Mouse (Mus musculus): ENCODE results near the gene Cox4i2.

The Cox4i2 gene

DNA sequence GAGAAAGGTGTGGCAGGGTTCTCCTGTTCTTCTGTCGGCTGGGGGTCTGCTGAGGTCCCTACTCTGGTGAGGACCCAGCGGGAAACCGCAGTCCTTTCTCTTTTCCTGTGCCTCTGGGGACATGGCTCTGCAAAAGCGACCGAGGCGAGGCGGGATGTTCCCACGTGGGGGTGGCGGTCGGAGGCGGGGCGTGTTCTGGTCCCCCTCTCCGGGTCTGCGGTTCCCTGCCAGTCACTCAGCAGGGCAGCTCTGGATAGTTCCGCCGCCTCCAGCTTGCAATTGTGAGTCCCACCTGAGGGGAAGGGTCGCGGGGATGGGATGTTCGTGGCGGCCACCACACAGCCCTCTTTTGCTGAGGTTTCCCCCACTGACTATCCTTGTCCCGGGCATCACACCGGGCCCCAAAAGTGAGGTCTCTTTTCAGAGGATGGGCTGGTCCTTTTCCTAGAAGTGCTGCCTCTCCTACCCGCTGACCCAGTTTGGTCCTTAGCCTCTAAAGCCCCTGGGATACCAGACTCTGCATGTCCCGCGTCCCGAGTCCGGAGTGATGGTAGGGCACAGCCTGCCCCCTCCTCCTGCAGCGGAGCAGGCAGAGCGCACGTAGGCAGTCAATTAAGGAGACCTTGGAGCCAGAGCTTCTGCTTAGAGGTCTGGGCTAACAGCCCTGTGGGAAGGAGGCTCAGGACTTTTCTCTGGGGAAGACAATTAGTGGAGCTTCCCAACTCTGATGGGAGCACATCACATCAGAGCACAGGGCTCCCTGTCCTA, at the start of gene Cox4i2:
Gene Cox4i2 (plus strand): TSS at position 230 of the 768 bp plus-strand sequence.
- peak; percentile 51 for DNase-seq (ENCODE audit: low read depth, low spot score)

DNA sequence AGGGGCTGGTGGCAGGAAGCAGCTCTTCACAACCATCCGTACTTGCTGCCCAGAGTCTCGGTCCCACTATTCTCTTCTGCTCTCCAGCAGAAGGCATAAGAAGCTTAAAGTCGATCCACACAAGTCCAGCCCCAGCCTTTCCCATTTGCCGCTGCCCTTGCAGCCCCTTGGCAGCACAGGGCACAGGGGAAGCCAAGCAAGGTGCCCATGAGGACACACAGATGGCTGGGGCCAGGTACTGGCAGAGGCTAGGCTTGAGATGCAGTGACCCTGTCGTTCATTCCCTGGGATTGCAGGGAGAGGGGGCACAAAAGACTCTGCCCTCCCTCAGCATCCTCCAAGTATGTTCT, 49.7 kb upstream of the Cox4i2 start:
- DNase-seq (ENCODE audit: low read depth, low spot score) = no peak

DNA sequence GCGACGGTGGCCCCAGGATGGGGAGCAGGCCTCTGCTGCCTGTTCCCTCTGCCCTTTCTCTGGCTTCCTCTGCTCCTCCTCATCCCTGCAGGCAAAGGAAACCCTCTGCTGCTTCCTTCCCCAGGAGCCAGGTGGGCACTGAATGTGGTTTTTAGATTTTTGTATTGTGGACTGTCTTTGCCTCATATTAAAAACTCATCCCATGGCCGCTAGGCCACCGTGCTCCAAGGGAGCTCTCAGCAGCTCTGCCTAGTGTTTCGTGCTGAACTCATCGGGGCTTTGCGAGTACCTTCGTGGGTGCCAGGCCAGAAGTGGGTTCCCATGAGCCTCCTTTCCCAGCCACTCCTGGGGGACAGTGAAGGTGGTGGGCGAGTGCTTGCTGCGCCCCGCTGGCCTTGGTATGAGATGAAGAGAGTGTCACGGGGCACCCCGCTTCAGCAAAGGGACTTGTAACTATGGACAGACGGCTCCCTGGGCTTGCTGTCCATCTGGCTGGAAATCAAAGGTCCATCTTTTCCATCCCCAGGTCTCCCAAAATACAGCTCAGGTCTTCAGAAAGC, 49.1 kb upstream of the Cox4i2 start:
- no peak for DNase-seq (ENCODE audit: low read depth, low spot score)

DNA sequence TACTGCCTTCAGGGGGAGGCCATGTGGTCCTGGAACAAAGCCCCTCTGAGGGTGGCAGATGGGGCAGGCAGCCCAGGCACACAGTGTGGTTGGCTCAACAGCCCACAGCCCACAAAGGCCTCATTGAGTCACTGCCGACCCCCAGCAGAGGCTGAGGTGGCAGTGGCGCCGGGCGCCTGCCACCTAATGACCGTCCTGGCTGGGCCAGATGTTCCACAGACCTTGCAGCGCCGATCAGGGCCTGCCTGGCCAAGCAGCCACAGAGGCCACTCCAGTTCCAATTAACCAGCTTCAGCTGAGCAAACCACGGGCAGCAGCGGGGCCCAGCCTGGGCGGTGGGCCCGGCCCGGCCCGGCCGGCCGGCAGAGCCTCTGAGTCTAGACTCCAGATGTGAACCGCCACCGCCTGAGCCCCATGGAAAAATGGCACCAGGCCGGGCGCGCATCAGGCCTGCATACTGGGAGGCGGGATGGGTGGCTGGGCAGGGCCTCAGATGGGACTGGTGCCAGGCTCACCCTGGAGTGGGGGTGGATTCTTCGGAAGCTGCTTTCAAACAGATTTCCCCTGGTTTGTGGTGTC, 47.9 kb upstream of the Cox4i2 start:
- peak; percentile 42 for DNase-seq (ENCODE audit: low read depth, low spot score)

DNA sequence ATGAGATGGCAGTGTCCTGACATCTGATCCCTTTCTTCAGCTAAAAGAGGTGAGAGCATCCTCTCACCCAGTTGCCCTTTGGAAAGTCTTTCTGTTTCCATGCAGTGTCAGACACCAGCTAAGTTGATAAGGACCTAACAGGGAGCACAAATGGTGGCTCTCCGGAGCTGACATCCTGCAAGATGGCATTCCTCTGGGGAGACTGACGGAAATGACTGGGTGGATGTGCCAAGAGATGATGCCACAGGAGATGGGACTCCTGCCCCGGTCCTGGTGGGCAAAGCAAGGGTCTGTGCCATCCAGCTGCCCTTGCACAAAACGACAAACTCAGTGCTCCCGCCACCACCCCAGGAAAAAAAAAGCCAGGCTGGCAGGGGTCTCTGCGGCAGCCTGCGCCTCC, 46.8 kb upstream of the Cox4i2 start:
- DNase-seq (ENCODE audit: low read depth, low spot score) = peak; percentile 28

DNA sequence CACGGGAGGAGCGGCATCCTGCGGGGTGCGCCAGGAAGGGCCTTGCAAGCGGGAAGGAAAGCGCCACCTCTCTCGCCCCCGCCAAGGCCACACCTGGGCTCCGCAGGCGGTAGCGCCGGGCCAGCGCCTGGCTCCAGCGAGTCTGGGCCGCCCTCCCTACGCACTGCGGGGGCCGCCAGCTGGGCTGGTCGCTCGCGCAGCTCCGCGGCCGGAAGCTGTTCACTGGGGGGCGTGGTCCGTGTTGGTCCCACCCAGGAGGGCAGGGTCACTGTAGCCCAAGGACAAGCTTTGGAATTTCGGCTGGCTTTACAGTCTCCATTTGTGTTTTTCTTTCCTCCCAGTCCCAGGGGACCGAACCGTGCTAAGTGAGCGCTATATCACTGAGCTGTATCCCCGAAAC, 46.3 kb upstream of the Cox4i2 start:
- peak; percentile 97 for DNase-seq (ENCODE audit: low read depth, low spot score)

DNA sequence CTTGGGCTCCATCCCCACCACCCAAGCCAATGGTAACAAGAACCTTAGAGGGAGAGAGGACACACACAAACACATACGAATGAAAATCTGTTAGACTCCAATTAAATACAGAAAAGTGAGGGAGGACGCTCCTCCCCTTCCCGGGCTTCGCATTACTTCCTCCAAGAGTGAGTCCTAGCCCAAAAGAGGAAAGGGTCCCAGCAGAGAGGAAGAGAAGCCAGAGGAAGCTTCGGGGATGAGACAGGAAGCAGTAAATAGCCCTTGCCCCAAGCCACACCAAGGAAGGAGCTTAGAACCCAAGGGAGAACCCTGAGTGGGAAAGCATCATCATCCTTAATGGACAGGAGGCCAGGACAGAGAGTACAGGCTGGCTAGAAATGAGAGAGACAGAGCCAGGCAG, 44.9 kb upstream of the Cox4i2 start:
- no peak for DNase-seq (ENCODE audit: low read depth, low spot score)

DNA sequence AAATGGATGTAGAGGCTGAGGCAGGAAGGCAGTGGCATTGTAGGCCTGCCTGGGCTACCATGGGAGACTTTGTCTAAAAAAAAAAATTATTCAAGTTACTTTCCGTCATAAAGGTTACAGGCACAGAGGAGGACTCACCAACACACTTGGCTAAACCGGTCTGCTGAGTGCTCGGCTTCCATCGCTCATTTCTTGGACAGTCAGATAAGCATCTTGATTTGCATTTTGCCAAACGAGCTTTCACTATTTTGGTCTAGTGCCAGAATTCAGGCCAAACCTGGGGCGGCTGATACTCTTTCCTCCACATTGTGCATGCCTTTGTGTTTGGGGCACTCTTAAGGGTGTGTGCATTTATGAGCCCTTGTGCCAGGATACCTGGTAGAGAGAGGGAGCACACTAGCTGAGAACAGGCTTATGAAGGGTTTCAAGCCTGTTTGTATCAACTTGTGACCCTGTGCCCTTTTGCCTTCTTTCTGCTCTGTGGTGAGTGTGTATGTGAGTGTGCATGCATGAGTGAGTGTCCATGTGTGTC, 37.7 kb upstream of the Cox4i2 start:
- DNase-seq (ENCODE audit: low read depth, low spot score) = no peak

DNA sequence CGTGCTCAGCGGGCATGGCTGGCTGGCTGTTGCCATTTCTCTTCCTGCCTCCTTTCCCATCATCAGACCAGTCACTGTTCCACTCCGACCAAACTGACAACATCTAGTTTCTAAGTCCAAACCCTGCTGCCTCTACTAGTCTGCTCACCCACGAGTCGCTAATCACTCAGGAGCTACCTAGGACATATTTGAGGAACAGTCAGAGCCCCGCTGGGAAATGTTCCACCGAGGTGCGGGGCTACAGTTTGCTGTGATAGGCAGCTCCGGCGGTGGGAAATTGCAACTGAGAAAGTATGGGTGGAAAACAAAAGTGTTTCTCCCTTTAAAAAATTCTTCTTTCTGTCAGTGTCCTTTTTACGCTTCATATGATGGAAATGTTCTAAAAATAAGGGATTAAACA, 36.3 kb upstream of the Cox4i2 start:
- DNase-seq (ENCODE audit: low read depth, low spot score) = peak; percentile 11

DNA sequence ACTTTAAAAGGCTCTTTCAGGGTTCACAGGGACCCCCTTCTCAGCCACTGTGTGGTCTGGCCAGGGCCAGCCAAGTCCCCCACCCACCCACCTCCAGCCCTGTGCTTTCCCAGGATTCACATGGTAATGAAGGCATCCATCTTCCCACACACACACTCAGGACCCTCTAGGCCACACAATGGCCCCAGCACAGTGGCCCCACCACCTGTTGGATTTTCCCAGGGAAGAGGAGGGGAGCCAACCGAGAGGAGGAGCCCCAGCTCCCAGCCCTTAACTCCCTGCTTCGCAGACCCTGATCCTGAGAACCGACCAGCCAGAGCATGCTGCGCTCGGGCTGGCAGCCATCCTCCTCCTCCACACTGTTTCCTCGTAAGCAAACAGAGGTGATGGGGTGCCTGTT, 35.9 kb upstream of the Cox4i2 start:
- peak; percentile 6 for DNase-seq (ENCODE audit: low read depth, low spot score)

DNA sequence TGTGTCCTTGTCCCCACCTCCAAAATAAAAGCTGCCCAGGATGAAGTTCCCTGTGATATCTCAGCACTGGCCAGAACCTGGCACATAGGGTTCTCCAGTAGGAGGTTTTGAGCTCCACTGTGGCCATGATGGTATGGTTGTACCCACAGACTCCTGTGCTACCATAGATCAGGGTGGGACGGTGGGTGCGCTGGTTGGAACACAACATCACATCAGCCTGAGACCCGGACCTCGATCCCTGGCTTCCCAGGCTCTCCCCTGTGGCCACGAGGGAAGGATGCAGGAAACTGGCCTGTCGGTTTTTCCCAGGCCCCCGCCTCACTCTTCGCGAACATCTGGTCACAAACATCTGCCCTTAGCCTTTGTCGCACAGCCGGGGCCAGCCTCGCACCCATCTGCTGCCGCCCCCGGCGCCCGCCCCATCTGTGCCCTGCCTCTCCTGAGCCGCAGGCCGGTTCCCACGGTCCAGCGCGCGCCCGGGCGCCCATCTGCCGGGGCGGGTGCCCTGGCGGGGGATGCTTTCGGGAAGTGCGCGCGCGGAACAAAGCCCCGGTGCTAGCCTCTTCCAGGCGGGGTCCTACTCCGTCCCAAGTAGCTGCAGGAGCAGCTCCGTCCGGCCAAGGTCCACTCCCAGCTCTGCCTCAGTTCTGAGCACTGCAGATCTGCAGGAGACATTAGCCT, 30.2 kb upstream of the Cox4i2 start:
- peak; percentile 55 for DNase-seq (ENCODE audit: low read depth, low spot score)

DNA sequence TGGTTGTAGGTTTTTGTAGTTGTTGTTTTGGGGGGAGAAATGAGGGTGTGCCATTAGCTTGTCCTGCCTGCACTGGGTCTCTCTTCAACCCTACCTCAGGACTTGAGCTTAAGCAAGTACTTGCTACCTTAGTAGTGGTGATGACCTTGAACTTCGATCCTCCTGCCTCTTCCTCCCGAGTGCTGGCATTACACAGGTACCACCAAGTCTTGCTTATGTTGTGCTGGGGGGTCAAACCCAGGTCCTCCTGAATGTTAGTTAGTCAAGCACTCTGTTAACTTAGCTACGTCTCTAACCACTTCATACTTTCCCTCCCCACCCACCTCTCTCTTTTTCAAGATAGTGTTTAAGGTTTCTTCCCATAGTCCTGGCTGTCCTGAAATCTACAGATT, 29.6 kb upstream of the Cox4i2 start:
- DNase-seq (ENCODE audit: low read depth, low spot score) = no peak

DNA sequence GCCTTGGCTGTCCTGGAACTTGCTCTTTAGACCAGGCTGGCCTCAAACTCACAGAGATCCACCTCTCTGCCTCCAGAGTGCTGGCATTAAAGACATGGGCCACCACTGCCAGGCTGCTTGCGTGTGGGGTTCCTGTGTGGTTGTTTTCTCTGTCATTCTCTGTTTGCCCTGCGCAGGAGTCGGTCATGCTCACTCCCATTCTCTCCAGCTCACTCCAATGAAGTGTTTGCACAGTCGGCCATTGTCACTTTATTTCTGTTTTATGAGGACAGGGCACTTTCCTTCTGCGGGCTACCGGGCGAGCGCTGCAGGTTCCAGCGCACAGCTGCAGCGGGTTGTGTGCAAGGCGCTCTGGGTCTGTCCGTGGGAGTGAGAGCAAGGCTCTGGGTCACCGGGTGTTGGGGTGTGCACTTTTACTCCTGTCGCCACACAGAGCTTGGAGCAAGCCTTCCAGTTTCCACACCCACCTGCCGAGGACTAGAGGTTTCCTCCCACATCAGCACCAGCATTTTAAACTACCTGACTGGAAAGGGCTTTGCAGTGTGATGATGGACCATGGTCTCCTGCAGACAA, 28.7 kb upstream of the Cox4i2 start:
- DNase-seq (ENCODE audit: low read depth, low spot score) = peak; percentile 10

DNA sequence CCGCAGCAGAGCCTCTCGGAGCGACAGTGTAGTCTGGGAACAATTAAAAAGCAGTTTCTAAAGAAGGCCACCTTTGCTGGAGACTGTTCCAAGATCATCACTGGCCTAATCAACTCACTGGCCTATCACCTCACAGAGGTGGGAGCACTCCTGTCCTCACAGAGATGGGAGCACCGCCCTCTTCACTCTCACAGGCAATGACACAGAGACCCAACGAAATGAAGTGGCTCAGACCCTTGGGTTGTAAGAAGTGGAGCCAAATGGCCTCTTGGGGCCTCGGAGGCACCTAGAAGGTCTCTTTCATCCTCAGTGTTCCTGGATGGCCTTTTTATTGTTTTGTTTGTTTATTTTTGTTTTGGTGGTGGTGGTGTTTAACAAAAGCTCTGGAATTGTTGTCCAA, 27.8 kb upstream of the Cox4i2 start:
- peak; percentile 40 for DNase-seq (ENCODE audit: low read depth, low spot score)

DNA sequence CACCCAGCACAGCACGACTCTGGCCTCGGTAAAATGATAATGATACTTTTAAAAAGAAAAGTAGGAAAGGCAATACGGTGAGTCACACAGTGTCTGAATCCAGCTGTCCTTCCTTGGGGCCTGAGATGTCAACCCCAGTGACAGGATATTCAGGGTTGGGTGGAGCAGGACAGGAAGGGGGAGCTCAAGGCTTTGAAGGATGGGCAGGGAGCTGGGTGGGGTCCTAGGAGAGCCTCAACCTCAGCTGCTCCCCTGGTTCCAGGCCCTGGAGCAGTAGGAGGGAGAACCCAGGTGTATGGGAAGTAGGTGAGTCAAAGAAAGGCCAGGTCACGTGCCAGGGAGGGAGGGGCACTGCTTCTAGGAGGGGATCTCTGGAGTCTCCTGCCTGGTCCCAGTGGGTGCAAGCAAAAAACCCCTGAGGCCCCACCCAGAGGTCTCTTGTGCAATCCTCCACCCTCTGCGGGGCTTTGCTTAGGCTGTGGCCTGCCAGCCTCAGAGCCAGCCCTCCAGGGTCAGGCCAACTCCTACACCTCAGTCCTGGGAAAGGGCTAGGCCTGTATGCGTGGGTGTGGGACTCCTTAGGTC, 27.1 kb upstream of the Cox4i2 start:
- DNase-seq (ENCODE audit: low read depth, low spot score) = peak; percentile 78

DNA sequence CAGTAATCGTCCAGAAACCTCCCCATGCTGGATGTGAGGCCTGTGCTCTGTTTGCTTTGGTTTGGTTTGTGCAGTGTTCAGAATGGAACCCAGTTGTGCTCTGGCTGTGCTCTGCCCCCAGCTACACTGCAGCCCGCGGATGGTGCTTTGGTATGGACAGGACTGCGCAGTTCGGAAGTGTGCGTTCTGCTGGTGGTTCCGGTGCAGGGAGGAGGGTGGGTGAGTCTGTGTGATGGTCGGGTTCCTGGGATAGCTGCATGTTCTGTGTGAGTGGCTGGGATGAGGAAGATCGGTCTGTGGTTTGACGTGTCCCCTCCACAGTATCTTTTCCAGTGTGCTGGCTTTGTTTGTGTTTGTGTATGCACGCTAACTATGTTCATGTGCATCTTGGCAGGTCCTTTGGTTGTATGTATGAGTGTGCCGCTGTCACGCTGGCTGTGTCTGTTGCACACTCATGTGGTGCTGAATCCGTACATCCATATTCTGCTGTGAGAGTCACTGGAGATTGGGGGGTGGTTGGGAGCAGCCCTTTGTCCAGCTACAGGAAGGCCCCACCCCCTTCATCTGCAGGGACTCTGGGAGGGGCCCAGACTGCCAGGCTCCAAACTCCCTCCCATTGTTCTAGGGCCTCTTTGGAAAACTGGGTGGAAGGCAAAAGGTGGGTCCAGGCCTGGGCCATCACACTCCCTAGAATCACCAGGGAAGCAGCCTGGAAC, 26.0 kb upstream of the Cox4i2 start:
- peak; percentile 65 for DNase-seq (ENCODE audit: low read depth, low spot score)

DNA sequence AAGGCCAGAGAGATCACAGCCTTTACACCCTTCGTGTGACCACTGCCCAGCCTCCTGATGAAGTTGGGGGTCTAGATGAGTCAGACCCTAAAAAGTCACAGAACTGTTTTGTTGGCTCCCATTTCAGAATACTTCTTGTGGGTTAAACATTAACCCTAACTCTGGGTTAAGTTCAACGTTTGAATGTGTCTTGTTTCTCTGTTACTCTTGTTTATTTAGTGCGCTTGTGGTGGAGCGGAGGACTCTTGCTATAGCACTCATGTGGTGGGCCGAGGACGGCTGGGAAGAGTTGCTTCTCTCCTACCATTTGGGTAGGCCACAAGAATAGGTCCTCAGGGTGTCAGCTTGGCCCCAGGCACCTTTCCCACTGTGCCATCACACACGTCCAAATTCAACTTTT, 25.4 kb upstream of the Cox4i2 start:
- DNase-seq (ENCODE audit: low read depth, low spot score) = no peak

DNA sequence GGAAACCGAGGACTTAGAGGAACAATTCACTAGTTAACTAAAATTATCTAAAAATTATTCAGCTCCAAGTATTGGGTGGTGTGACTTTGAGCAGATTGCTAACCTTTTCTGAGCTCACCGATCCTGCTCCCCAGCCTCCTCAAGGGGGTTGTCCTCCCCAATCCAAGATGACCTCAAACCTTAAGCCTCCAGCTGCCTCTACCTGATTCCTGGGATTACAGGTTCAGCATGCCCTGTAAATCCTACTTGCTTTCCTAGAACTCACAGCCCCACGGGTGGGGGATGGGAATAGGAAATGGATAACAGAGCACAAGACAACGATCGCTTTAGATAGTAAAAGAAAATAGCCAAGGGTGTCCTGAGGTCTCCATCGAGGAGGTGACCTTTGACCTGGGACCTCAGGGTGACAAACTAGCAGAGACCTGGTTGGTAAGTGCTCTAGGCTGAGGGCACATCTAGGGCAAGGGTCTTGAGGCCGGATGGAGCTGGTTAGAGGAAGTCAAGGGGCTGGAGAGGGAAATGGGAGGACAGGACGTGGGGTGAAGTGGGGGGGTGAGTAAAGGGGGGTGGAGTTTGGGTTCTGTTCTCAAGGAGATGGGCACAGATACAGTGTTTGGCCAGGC, 24.8 kb upstream of the Cox4i2 start:
- DNase-seq (ENCODE audit: low read depth, low spot score) = peak; percentile 51

DNA sequence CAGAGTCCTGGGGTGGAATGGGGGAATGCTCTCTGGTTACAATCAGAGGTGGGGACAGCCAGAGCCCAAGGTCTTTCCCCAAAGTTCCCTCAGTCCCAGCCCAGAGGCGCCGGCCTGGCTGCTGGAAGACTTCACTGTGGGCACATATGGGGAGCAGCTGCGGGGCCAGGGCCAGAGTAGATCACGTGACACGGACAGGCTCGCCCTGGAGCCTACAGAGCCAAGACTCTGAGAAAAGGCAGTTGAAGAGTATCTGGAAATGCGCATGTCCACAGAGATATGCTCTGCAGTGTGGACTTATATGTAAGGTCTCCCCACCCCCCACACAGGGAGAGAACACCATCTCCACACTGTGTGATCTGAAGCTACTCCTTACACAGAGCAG, 24.3 kb upstream of the Cox4i2 start:
- peak; percentile 23 for DNase-seq (ENCODE audit: low read depth, low spot score)

DNA sequence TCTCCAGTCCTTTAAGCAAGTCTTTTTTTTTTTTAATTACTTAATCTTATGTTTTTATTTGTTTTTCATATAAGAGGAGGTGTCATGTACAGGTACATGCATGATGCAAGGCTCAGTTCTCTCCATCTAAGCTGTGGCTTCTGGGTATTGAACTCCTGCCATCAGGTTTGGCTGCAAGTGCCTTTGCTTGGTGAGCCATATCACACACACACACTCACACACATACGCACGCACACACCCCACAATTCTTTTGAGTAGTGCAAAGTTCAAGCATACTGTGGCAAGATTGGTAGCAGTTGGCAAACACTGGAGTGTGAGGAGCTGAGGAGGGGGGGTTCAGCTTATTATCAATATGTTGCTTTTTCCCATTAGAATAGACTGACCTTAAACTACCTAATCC, 20.8 kb upstream of the Cox4i2 start:
- no peak for DNase-seq (ENCODE audit: low read depth, low spot score)

DNA sequence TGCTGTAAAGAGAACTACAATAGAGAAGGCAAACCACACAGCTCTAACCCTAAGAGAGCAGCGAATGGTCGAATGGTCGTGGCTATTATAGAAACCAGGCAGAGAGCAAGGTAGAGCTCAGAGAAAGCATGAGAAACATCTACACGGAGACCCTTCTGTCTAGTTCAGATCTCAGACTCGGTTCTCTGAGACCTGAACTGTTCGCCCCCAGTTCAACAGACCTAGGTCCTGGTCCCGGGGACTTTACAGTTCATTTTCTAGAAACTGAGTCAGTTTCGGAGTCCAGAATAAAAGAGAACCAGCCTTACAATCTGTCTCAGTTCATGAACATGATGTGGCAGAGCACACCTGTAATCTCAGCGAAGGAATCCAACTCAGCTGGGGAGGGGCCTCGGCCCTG, 19.5 kb upstream of the Cox4i2 start:
- no peak for DNase-seq (ENCODE audit: low read depth, low spot score)
